Mouse (Mus musculus): ENCODE results near the gene Rad9a. TPM values are rescaled to one million over a fixed set of nuclear protein-coding genes. Genes with fewer than 3 reads are reported as not detected.
A peak's percentile ranks its signal among the peaks of the same experiment; 100 is the strongest.

Rad9a gene
- polyA plus RNA-seq, 1 experiment, result 27.2 TPM

GRCm38 (mm10) chr19:4194776-4195650 is 6.4 kb downstream of the Rad9a start:
- Histone ChIP-seq H3K4me1 (ENCODE audit: control insufficient read depth, insufficient read depth, low read length) (peaks cover 22% of the 10 kb centered on the region), H3K4me3 (ENCODE audit: insufficient read depth, low read length) (no peak overlapping the region), H3K27ac (ENCODE audit: insufficient read depth, low read depth, low read length) (no peak overlapping the region)
- TF ChIP-seq CTCF (IDR thresholded peaks at IDR 0.05; ENCODE audit: low read depth, low read length) (no peak), POLR2A (IDR thresholded peaks at IDR 0.05; ENCODE audit: borderline replicate concordance, low read depth, low read length) (no peak)

GRCm38 (mm10) chr19:4194021-4194724 is 7.3 kb downstream of the Rad9a start:
- H3K4me3 ChIP-seq (ENCODE audit: insufficient read depth, low read length), result no peak overlapping the region
- H3K27ac ChIP-seq (ENCODE audit: insufficient read depth, low read depth, low read length), result no peak overlapping the region
- TF ChIP-seq POLR2A (IDR thresholded peaks at IDR 0.05; ENCODE audit: borderline replicate concordance, low read depth, low read length) (no peak), CTCF (IDR thresholded peaks at IDR 0.05; ENCODE audit: low read depth, low read length) (no peak)
- H3K4me1 ChIP-seq (ENCODE audit: control insufficient read depth, insufficient read depth, low read length), result peaks cover 21% of the 10 kb centered on the region

- Histone ChIP-seq H3K27ac (ENCODE audit: insufficient read depth, low read depth, low read length) (no peak overlapping the region), H3K4me1 (ENCODE audit: control insufficient read depth, insufficient read depth, low read length) (peaks cover 21% of the 10 kb centered on the region), H3K4me3 (ENCODE audit: insufficient read depth, low read length) (peak overlapping the region; percentile 96)
- TF ChIP-seq POLR2A (IDR thresholded peaks at IDR 0.05; ENCODE audit: borderline replicate concordance, low read depth, low read length) (no peak), CTCF (IDR thresholded peaks at IDR 0.05; ENCODE audit: low read depth, low read length) (no peak)
Measured at GRCm38 (mm10) chr19:4193129-4193528, 8.3 kb downstream of the Rad9a start.

- Histone ChIP-seq H3K4me3 (ENCODE audit: insufficient read depth, low read length) (peak overlapping the region; percentile 96), H3K27ac (ENCODE audit: insufficient read depth, low read depth, low read length) (peak overlapping the region; percentile 67), H3K4me1 (ENCODE audit: control insufficient read depth, insufficient read depth, low read length) (peaks cover 21% of the 10 kb centered on the region)
- TF ChIP-seq POLR2A (IDR thresholded peaks at IDR 0.05; ENCODE audit: borderline replicate concordance, low read depth, low read length), result no peak
- TF ChIP-seq CTCF (IDR thresholded peaks at IDR 0.05; ENCODE audit: low read depth, low read length), result no peak
Measured at GRCm38 (mm10) chr19:4192251-4192985, 9.0 kb downstream of the Rad9a start.

- peak within 1 kb of the TSS; percentile 96 for H3K4me3 ChIP-seq (ENCODE audit: insufficient read depth, low read length)
- H3K4me1 ChIP-seq (ENCODE audit: control insufficient read depth, insufficient read depth, low read length), result peaks cover 21% of the 10 kb centered on the region
- TF ChIP-seq CTCF (IDR thresholded peaks at IDR 0.05; ENCODE audit: low read depth, low read length), result no peak
- peak; percentile 87; the same call in 1 of the 2 replicates for TF ChIP-seq POLR2A (IDR thresholded peaks at IDR 0.05; ENCODE audit: borderline replicate concordance, low read depth, low read length)
- peak within 1 kb of the TSS; percentile 82 for H3K27ac ChIP-seq (ENCODE audit: insufficient read depth, low read depth, low read length)
Measured at GRCm38 (mm10) chr19:4191528-4192250, 9.8 kb downstream of the Rad9a start, which contains the start of gene Ppp1ca. Ppp1ca (plus strand) TSS chr19:4192065.

DNA sequence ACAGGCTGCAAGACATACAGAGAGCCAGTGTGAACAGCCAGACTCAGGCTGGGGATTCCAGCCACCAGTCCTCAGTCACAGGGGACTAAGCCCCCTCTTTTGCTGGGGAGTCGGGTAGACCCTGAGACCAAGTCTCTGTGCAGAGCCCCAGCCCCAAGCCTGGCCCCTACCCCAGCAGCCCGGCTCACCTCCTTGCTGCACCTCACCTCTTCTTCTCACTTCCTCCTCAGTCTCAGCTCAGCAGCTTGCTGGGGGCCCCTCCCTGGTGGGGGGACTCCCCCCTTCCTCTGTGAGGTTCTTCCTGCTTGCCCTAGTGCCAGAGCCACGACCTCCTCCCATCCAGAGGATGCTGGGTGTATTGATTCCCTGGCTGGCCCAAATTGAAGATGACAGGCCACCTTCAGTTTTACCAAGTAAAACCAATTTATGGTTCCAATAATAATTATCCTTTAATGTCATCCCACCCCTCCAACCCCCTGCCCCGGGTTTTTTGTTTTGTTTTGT is 10.6 kb downstream of the Rad9a start, which contains the start of gene Tbc1d10c:
Tbc1d10c (minus strand) TSS at position 454 of the 504 bp plus-strand sequence.
- peaks cover 21% of the 10 kb centered on the region for H3K4me1 ChIP-seq (ENCODE audit: control insufficient read depth, insufficient read depth, low read length)
- TF ChIP-seq CTCF (IDR thresholded peaks at IDR 0.05; ENCODE audit: low read depth, low read length), result no peak
- no peak for TF ChIP-seq POLR2A (IDR thresholded peaks at IDR 0.05; ENCODE audit: borderline replicate concordance, low read depth, low read length)
- peak within 1 kb of the TSS; percentile 82 for H3K27ac ChIP-seq (ENCODE audit: insufficient read depth, low read depth, low read length)
- H3K4me3 ChIP-seq (ENCODE audit: insufficient read depth, low read length), result peak within 1 kb of the TSS; percentile 96

DNA sequence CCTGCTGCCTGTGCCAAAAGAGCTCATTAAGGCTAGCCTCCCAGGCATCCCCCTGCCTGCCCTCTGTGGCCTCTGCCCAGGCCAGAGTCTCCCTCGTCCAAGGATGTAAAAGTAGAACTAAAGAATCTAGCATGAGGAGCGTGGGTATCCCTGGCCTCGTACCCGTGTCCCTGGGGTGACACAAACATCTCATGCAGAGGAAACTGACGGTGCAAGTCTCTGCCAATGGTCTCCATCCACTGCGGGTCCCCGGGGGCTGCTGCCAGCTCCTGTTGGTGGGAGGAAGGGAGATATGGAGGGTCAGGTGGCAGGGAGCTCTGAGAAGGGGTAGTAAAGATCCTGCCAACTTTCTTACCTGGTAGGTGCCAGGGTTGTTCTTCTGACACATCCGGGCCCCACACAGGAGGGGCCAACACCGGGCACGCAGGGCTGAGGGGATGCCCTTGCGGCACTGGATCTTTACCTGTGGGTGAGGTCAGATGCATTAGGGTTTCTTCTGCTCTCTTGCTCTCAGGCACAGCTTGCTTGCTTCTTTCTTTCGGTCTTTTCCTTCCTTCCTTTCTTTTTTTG is 12.3 kb downstream of the Rad9a start:
- H3K4me3 ChIP-seq (ENCODE audit: insufficient read depth, low read length), result no peak overlapping the region
- H3K27ac ChIP-seq (ENCODE audit: insufficient read depth, low read depth, low read length), result no peak overlapping the region
- peaks cover 19% of the 10 kb centered on the region for H3K4me1 ChIP-seq (ENCODE audit: control insufficient read depth, insufficient read depth, low read length)

DNA sequence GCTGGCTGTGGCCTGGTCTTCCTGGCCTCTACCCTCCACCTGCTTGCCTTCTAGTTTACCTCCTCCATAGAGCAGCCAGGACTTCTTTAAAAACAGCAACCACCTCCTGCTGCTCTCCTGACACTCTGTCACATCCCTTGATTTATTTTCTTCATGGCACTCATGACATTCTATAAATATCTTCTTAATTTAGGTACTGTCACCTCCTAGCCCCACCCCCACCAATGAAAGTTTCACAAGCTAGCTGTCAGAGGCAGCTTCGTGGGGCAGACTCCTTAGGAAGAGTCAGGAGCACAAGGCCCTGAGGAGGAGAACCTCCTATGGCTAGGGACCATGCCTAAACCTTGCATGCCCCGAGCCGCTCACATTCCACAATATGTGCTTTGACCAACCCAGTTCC is 14.2 kb downstream of the Rad9a start:
- Histone ChIP-seq H3K4me1 (ENCODE audit: control insufficient read depth, insufficient read depth, low read length) (peaks cover 8% of the 10 kb centered on the region), H3K4me3 (ENCODE audit: insufficient read depth, low read length) (no peak overlapping the region), H3K27ac (ENCODE audit: insufficient read depth, low read depth, low read length) (no peak overlapping the region)
- TF ChIP-seq CTCF (IDR thresholded peaks at IDR 0.05; ENCODE audit: low read depth, low read length), result no peak
- TF ChIP-seq POLR2A (IDR thresholded peaks at IDR 0.05; ENCODE audit: borderline replicate concordance, low read depth, low read length), result no peak

More for the DNA sequence above, 12.3 kb downstream of the Rad9a start:
- TF ChIP-seq CTCF (IDR thresholded peaks at IDR 0.05; ENCODE audit: low read depth, low read length) (no peak), POLR2A (IDR thresholded peaks at IDR 0.05; ENCODE audit: borderline replicate concordance, low read depth, low read length) (no peak)

Data from bone marrow macrophage, adult 2 months (primary cell).